Mouse (Mus musculus) megakaryocyte, embryonic 14.5 days (primary cell): Measurements from ENCODE around the gene Cngb1. TPM values are rescaled to one million over a fixed set of nuclear protein-coding genes. Genes with fewer than 3 reads are reported as not detected.

Source experiments
- H3K27me3 ChIP-seq: replicated peaks from 2 replicates; pipeline ENCODE3; 2012; ENCODE audit warnings: inconsistent platforms
- H3K36me3 ChIP-seq: replicated peaks from 2 replicates; pipeline ENCODE3; 2012; ENCODE audit warnings: low read length, inconsistent platforms, mixed read lengths
- H3K4me1 ChIP-seq: 2 replicates; pipeline ENCODE4 v1.6.1; 2012; ENCODE audit warnings: inconsistent platforms
- H3K4me3 ChIP-seq: replicated peaks from 2 replicates; pipeline ENCODE3; 2012; ENCODE audit warnings: moderate library complexity, mild to moderate bottlenecking, inconsistent platforms
- H3K9me3 ChIP-seq: 2 replicates; pipeline ENCODE4 v1.6.1; 2012; ENCODE audit warnings: inconsistent platforms
- FLI1 ChIP-seq: IDR thresholded peaks from 2 replicates; pipeline ENCODE4 v1.6.1; 2012; ENCODE audit warnings: low read length, inconsistent platforms, mixed read lengths
- GATA1 ChIP-seq: IDR thresholded peaks from 3 replicates; pipeline ENCODE4 v1.6.1; 2012; ENCODE audit warnings: mixed read lengths, low read length, inconsistent platforms, borderline replicate concordance
- polyA plus RNA-seq: library from polyadenylated mRNA; stranded (reverse); fragments of >175 nt; gene quantifications from 2 replicates; pipeline ENCODE4 v1.2.3, GENCODE M21; 2012; ENCODE audit warnings: low replicate concordance; ENCODE audit not compliant: insufficient read depth

Gene Cngb1
- polyA plus RNA-seq, 1 experiment, result 0.34 TPM

- no peak overlapping the region for H3K4me3 ChIP-seq
- peaks cover 11% of the 10 kb centered on the region for H3K4me1 ChIP-seq
- H3K27me3 ChIP-seq, result peaks cover 69% of the 10 kb centered on the region
- TF ChIP-seq GATA1 (no peak), FLI1 (no peak)
- no peaks in the 10 kb centered on the region for H3K9me3 ChIP-seq
- no peaks in the 10 kb centered on the region for H3K36me3 ChIP-seq
These were observed 4.0 kb downstream of the Cngb1 start for GRCm38 (mm10) chr8:95302410-95302809.

- Histone ChIP-seq H3K4me1 (peaks cover 61% of the 10 kb centered on the region), H3K4me3 (no peak overlapping the region), H3K27me3 (peaks cover 32% of the 10 kb centered on the region), H3K9me3 (no peaks in the 10 kb centered on the region), H3K36me3 (no peaks in the 10 kb centered on the region)
- TF ChIP-seq GATA1 (no peak), FLI1 (no peak)
These were observed 12.5 kb downstream of the Cngb1 start for GRCm38 (mm10) chr8:95293891-95294290.

GRCm38 (mm10) chr8:95293172-95293571, 13.2 kb downstream of the Cngb1 start:
- peaks cover 62% of the 10 kb centered on the region for H3K4me1 ChIP-seq
- no peak for TF ChIP-seq FLI1
- no peak for TF ChIP-seq GATA1
- H3K9me3 ChIP-seq, result no peaks in the 10 kb centered on the region
- H3K27me3 ChIP-seq, result peaks cover 29% of the 10 kb centered on the region
- H3K4me3 ChIP-seq, result peak overlapping the region; percentile 83
- H3K36me3 ChIP-seq, result no peaks in the 10 kb centered on the region

GRCm38 (mm10) chr8:95289066-95289650, 17.2 kb downstream of the Cngb1 start:
- Histone ChIP-seq H3K9me3 (peaks cover 9% of the 10 kb centered on the region; the same call in 1 of the 2 replicates), H3K4me3 (no peak overlapping the region), H3K36me3 (no peaks in the 10 kb centered on the region), H3K27me3 (peaks cover 29% of the 10 kb centered on the region), H3K4me1 (peaks cover 56% of the 10 kb centered on the region)
- TF ChIP-seq FLI1, result no peak
- no peak for TF ChIP-seq GATA1

GRCm38 (mm10) chr8:95281493-95281892, 24.9 kb downstream of the Cngb1 start:
- no peak overlapping the region for H3K4me3 ChIP-seq
- H3K36me3 ChIP-seq, result no peaks in the 10 kb centered on the region
- H3K4me1 ChIP-seq, result 0 out of 2 replicates have a peak, but pooled peaks cover 3% of the 10 kb centered on the region
- TF ChIP-seq GATA1, result no peak
- TF ChIP-seq FLI1, result no peak
- peaks cover 45% of the 10 kb centered on the region for H3K27me3 ChIP-seq
- H3K9me3 ChIP-seq, result peaks cover 21% of the 10 kb centered on the region

- TF ChIP-seq FLI1 (no peak), GATA1 (no peak)
- no peaks in the 10 kb centered on the region for H3K36me3 ChIP-seq
- H3K27me3 ChIP-seq, result peaks cover 50% of the 10 kb centered on the region
- H3K4me3 ChIP-seq, result no peak overlapping the region
- H3K9me3 ChIP-seq, result peaks cover 16% of the 10 kb centered on the region
- H3K4me1 ChIP-seq, result peaks cover 9% of the 10 kb centered on the region
These were observed 33.5 kb downstream of the Cngb1 start for GRCm38 (mm10) chr8:95272871-95273270.

- Histone ChIP-seq H3K9me3 (peaks cover 9% of the 10 kb centered on the region), H3K4me1 (peaks cover 14% of the 10 kb centered on the region), H3K27me3 (peaks cover 50% of the 10 kb centered on the region), H3K36me3 (no peaks in the 10 kb centered on the region), H3K4me3 (no peak overlapping the region)
- TF ChIP-seq FLI1, result no peak
- no peak for TF ChIP-seq GATA1
These were observed 34.5 kb downstream of the Cngb1 start for GRCm38 (mm10) chr8:95271841-95272240.

GRCm38 (mm10) chr8:95270501-95270900, 35.9 kb downstream of the Cngb1 start:
- TF ChIP-seq FLI1 (no peak), GATA1 (no peak)

GRCm38 (mm10) chr8:95262181-95262580, 44.2 kb downstream of the Cngb1 start:
- Histone ChIP-seq H3K36me3 (no peaks in the 10 kb centered on the region), H3K4me3 (no peak overlapping the region), H3K9me3 (no peaks in the 10 kb centered on the region), H3K4me1 (peaks cover 8% of the 10 kb centered on the region), H3K27me3 (peaks cover 65% of the 10 kb centered on the region)
- TF ChIP-seq FLI1 (no peak), GATA1 (no peak)

More at GRCm38 (mm10) chr8:95270501-95270900, 35.9 kb downstream of the Cngb1 start:
- Histone ChIP-seq H3K27me3 (peaks cover 52% of the 10 kb centered on the region), H3K4me3 (no peak overlapping the region), H3K9me3 (no peaks in the 10 kb centered on the region), H3K36me3 (no peaks in the 10 kb centered on the region), H3K4me1 (peaks cover 15% of the 10 kb centered on the region)

- Histone ChIP-seq H3K36me3 (no peaks in the 10 kb centered on the region), H3K9me3 (no peaks in the 10 kb centered on the region), H3K4me3 (no peak overlapping the region), H3K4me1 (peaks cover 10% of the 10 kb centered on the region), H3K27me3 (peaks cover 46% of the 10 kb centered on the region)
- TF ChIP-seq GATA1, result no peak
- TF ChIP-seq FLI1, result no peak
These were observed 50.8 kb downstream of the Cngb1 start for GRCm38 (mm10) chr8:95255611-95256010.
